Mouse (Mus musculus) heart, adult 2 months (tissue): ENCODE measurements at regions not wholly inside any gene's neighbourhood (a gene's known extent, or its start where the extent isn't known, plus 50 kb on each side); places are given as distances from the start of the nearest gene placed in this dataset.

Experiments used
- CTCF ChIP-seq: fragments of 200-600 bp; IDR thresholded peaks from 2 replicates; pipeline ENCODE4 v1.8.1; 2022; ENCODE audit warnings: antibody characterized with exemption, mild to moderate bottlenecking, moderate library complexity
- EP300 ChIP-seq: fragments of 200-500 bp; IDR thresholded peaks from 2 replicates; pipeline ENCODE4 v1.6.1; 2011; ENCODE audit warnings: low read depth, low read length, control low read depth; ENCODE audit not compliant: insufficient read depth
- POLR2A ChIP-seq: fragments of 200-500 bp; IDR thresholded peaks from 2 replicates; pipeline ENCODE4 v1.6.1; 2011; ENCODE audit warnings: mild to moderate bottlenecking, low read depth, low read length, control low read depth; ENCODE audit not compliant: insufficient read depth

GRCm38 (mm10) chr2:75089186-75089585 lies 263.6 kb downstream of the Mtx2 start:
- no peak for TF ChIP-seq POLR2A
- no peak for TF ChIP-seq CTCF
- no peak for TF ChIP-seq EP300
